Mouse (Mus musculus) limb, embryonic 11.5 days (tissue): ENCODE data around the gene Nek9. TPM values are rescaled to one million over a fixed set of nuclear protein-coding genes. Genes with fewer than 3 reads are reported as not detected.
A peak's percentile ranks its signal among the peaks of the same experiment; 100 is the strongest.

Source experiments
- ATAC-seq: fragments of 200-750 bp; cut with Nextera tagmentation; 2 replicates; pipeline ENCODE4 v1.8.0; 2017; ENCODE audit warnings: low read depth; ENCODE audit not compliant: insufficient number of reproducible peaks, low FRiP score, low TSS enrichment
- DNase-seq: peaks from one replicate; pipeline ENCODE4 v3.0.0-alpha.2; 2015; ENCODE audit warnings: low spot score
- H3K27ac ChIP-seq: fragments of 300-500 bp; sonication (generic); replicated peaks from 2 replicates; pipeline ENCODE4 v1.5.1; 2014; ENCODE audit warnings: low read depth, mild to moderate bottlenecking, low read length
- H3K27me3 ChIP-seq: fragments of 300-500 bp; sonication (generic); 2 replicates; pipeline ENCODE4 v1.6.1; 2014; ENCODE audit warnings: mild to moderate bottlenecking, low read length, mixed read lengths; ENCODE audit not compliant: control insufficient read depth, insufficient read depth
- H3K36me3 ChIP-seq: fragments of 300-500 bp; sonication (generic); 2 replicates; pipeline ENCODE4 v1.6.1; 2014; ENCODE audit warnings: mild to moderate bottlenecking, low read length, moderate library complexity, mixed read lengths; ENCODE audit not compliant: control insufficient read depth, insufficient read depth
- H3K4me1 ChIP-seq: fragments of 300-500 bp; sonication (generic); 2 replicates; pipeline ENCODE4 v1.6.1; 2014; ENCODE audit warnings: low read length, mixed read lengths; ENCODE audit not compliant: control insufficient read depth, insufficient read depth
- H3K4me2 ChIP-seq: fragments of 300-500 bp; sonication (generic); 2 replicates; pipeline ENCODE4 v1.6.1; 2014; ENCODE audit warnings: low read depth, mild to moderate bottlenecking, moderate library complexity; ENCODE audit not compliant: severe bottlenecking
- H3K4me3 ChIP-seq: fragments of 300-500 bp; sonication (generic); 2 replicates; pipeline ENCODE4 v1.5.1; 2014; ENCODE audit warnings: low read depth, low read length
- H3K9ac ChIP-seq: fragments of 300-500 bp; sonication (generic); 2 replicates; pipeline ENCODE4 v1.6.1; 2014; ENCODE audit warnings: mild to moderate bottlenecking, low read length
- H3K9me3 ChIP-seq: fragments of 300-500 bp; sonication (generic); 2 replicates; pipeline ENCODE4 v1.6.1; 2016; ENCODE audit warnings: low read length; ENCODE audit not compliant: control insufficient read depth
- WGBS: fragments of 180-500 bp; shearing (Covaris S2); extraction: QIAGEN DNeasy Blood & Tissue Kit; methylation state at CpG from one replicate; pipeline ENCODE4 v1.1.7; 2014; 5-methylcytosine and 5-hydroxymethylcytosine counted together
- polyA plus RNA-seq: library from polyadenylated mRNA; unstranded; fragments of >200 nt; fragmentation: Nextera tagmentation; extraction: Ambion mirVana; gene quantifications from 2 replicates; pipeline ENCODE4 v1.2.1, GENCODE M21; 2014

Gene Nek9
- polyA plus RNA-seq, 1 experiment from 2014 or later = 18.7 TPM

- ATAC-seq = no peak
- Histone ChIP-seq H3K36me3 (peaks cover 3% of the 10 kb centered on the region; the same call in 1 of the 2 replicates), H3K4me3 (no peak overlapping the region), H3K27ac (no peak overlapping the region), H3K4me2 (no peak overlapping the region), H3K27me3 (no peaks in the 10 kb centered on the region), H3K4me1 (no peaks in the 10 kb centered on the region), H3K9ac (no peak overlapping the region), H3K9me3 (no peaks in the 10 kb centered on the region)
- DNase-seq = no peak
- WGBS = 86% methylated on average over 3 of the region's 3 CpGs
These were observed 14.9 kb upstream of the Nek9 start for GRCm38 (mm10) chr12:85354061-85354460.

- no peak overlapping the region for H3K9ac ChIP-seq
- H3K9me3 ChIP-seq = no peaks in the 10 kb centered on the region
- H3K36me3 ChIP-seq = peaks cover 3% of the 10 kb centered on the region; the same call in 1 of the 2 replicates
- H3K4me1 ChIP-seq = no peaks in the 10 kb centered on the region
- H3K27me3 ChIP-seq = no peaks in the 10 kb centered on the region
- no peak overlapping the region for H3K4me3 ChIP-seq
- no peak overlapping the region for H3K4me2 ChIP-seq
- peak overlapping the region; percentile 37; the same call in 1 of the 2 replicates for H3K27ac ChIP-seq
- WGBS = 90% methylated on average over 10 of the region's 10 CpGs
- DNase-seq = no peak
- ATAC-seq = no peak
These were observed 11.5 kb upstream of the Nek9 start for GRCm38 (mm10) chr12:85350407-85351232.

GRCm38 (mm10) chr12:85348338-85348737, 9.2 kb upstream of the Nek9 start:
- no peaks in the 10 kb centered on the region for H3K4me1 ChIP-seq
- H3K9me3 ChIP-seq = no peaks in the 10 kb centered on the region
- no peak overlapping the region for H3K4me2 ChIP-seq
- H3K9ac ChIP-seq = no peak overlapping the region
- H3K36me3 ChIP-seq = peaks cover 2% of the 10 kb centered on the region; the same call in 1 of the 2 replicates
- 85% methylated on average over 6 of the region's 6 CpGs for WGBS
- no peaks in the 10 kb centered on the region for H3K27me3 ChIP-seq
- DNase-seq (no peak), ATAC-seq (no peak)
- no peak overlapping the region for H3K4me3 ChIP-seq
- no peak overlapping the region for H3K27ac ChIP-seq

GRCm38 (mm10) chr12:85347196-85347595, 8.0 kb upstream of the Nek9 start:
- no peaks in the 10 kb centered on the region; the same call in 1 of the 2 replicates for H3K36me3 ChIP-seq
- ATAC-seq = no peak
- no peaks in the 10 kb centered on the region for H3K9me3 ChIP-seq
- no peaks in the 10 kb centered on the region for H3K27me3 ChIP-seq
- no peak overlapping the region for H3K9ac ChIP-seq
- no peak overlapping the region for H3K27ac ChIP-seq
- DNase-seq = no peak
- H3K4me1 ChIP-seq = no peaks in the 10 kb centered on the region
- WGBS = 86% methylated on average over 3 of the region's 3 CpGs
- no peak overlapping the region for H3K4me2 ChIP-seq
- no peak overlapping the region for H3K4me3 ChIP-seq

GRCm38 (mm10) chr12:85346374-85346773, 7.2 kb upstream of the Nek9 start:
- Histone ChIP-seq H3K9me3 (no peaks in the 10 kb centered on the region), H3K36me3 (no peaks in the 10 kb centered on the region; the same call in 1 of the 2 replicates), H3K4me1 (no peaks in the 10 kb centered on the region), H3K4me3 (no peak overlapping the region), H3K4me2 (no peak overlapping the region), H3K27me3 (no peaks in the 10 kb centered on the region), H3K27ac (no peak overlapping the region), H3K9ac (no peak overlapping the region)
- ATAC-seq (no peak), DNase-seq (peak; percentile 56)
- 68% methylated on average over 3 of the region's 3 CpGs for WGBS

GRCm38 (mm10) chr12:85345559-85345958, 6.4 kb upstream of the Nek9 start:
- no peaks in the 10 kb centered on the region for H3K9me3 ChIP-seq
- H3K27ac ChIP-seq = no peak overlapping the region
- no peaks in the 10 kb centered on the region; the same call in 1 of the 2 replicates for H3K36me3 ChIP-seq
- no peak overlapping the region for H3K4me2 ChIP-seq
- H3K9ac ChIP-seq = no peak overlapping the region
- no peaks in the 10 kb centered on the region for H3K4me1 ChIP-seq
- DNase-seq (no peak), ATAC-seq (no peak)
- H3K27me3 ChIP-seq = no peaks in the 10 kb centered on the region
- no peak overlapping the region for H3K4me3 ChIP-seq
- 95% methylated on average over 6 of the region's 6 CpGs for WGBS

GRCm38 (mm10) chr12:85344252-85344651, 5.1 kb upstream of the Nek9 start:
- Histone ChIP-seq H3K9me3 (no peaks in the 10 kb centered on the region), H3K36me3 (no peaks in the 10 kb centered on the region; the same call in 1 of the 2 replicates), H3K27me3 (no peaks in the 10 kb centered on the region), H3K27ac (no peak overlapping the region), H3K4me2 (no peak overlapping the region), H3K9ac (no peak overlapping the region), H3K4me3 (no peak overlapping the region), H3K4me1 (no peaks in the 10 kb centered on the region)
- ATAC-seq (no peak), DNase-seq (no peak)
- WGBS = 29% methylated on average over 7 of the region's 7 CpGs

GRCm38 (mm10) chr12:85342310-85342709, 3.1 kb upstream of the Nek9 start:
- no peaks in the 10 kb centered on the region; the same call in 1 of the 2 replicates for H3K36me3 ChIP-seq
- no peak for ATAC-seq
- H3K4me2 ChIP-seq = no peak overlapping the region
- WGBS = 81% methylated on average over 4 of the region's 4 CpGs
- H3K4me1 ChIP-seq = peaks cover 5% of the 10 kb centered on the region
- DNase-seq = no peak
- no peak overlapping the region for H3K4me3 ChIP-seq
- no peaks in the 10 kb centered on the region for H3K27me3 ChIP-seq
- H3K9me3 ChIP-seq = no peaks in the 10 kb centered on the region
- H3K9ac ChIP-seq = no peak overlapping the region
- no peak overlapping the region for H3K27ac ChIP-seq
